Mouse (Mus musculus) retina, embryonic 14.5 days (tissue): ENCODE measurements around the gene Adsl.
A peak's percentile ranks its signal among the peaks of the same experiment; 100 is the strongest.

Source experiments
- DNase-seq: peaks from one replicate; pipeline ENCODE4 v3.0.0-alpha.2; 2015; ENCODE audit warnings: low spot score

The Adsl gene

GRCm38 (mm10) chr15:81007905-81008304 is 59.6 kb downstream of the Adsl start:
- no peak for DNase-seq

GRCm38 (mm10) chr15:81008689-81009123 is 60.4 kb downstream of the Adsl start:
- DNase-seq: peak; percentile 39

GRCm38 (mm10) chr15:81010114-81010513 is 61.8 kb downstream of the Adsl start:
- no peak for DNase-seq

- no peak for DNase-seq
Observed at GRCm38 (mm10) chr15:81011523-81011922, 63.2 kb downstream of the Adsl start.

GRCm38 (mm10) chr15:81012359-81012758 is 64.1 kb downstream of the Adsl start:
- DNase-seq: no peak

- DNase-seq: no peak
Observed at GRCm38 (mm10) chr15:81013186-81013585, 64.9 kb downstream of the Adsl start.

- DNase-seq: no peak
Observed at GRCm38 (mm10) chr15:81015068-81015744, 66.9 kb downstream of the Adsl start.

- no peak for DNase-seq
Observed at GRCm38 (mm10) chr15:81016488-81016887, 68.2 kb downstream of the Adsl start.

GRCm38 (mm10) chr15:81017308-81017707 is 69.0 kb downstream of the Adsl start:
- no peak for DNase-seq
